Mouse (Mus musculus) neural tube, embryonic 10.5 days (tissue): Measurements from ENCODE around the gene Klk12.

Experiments
- DNase-seq: peaks from one replicate; pipeline ENCODE4 v3.0.0-alpha.2; 2017; ENCODE audit warnings: low spot score; ENCODE audit errors: extremely low spot score

The Klk12 gene

GRCm38 (mm10) chr7:43768597-43768996, at the start of gene Klk12:
Klk12 (plus strand) TSS chr7:43768897.
- DNase-seq: peak; percentile 3

- DNase-seq: no peak
Observed at GRCm38 (mm10) chr7:43747788-43748187, 20.9 kb upstream of the Klk12 start.

GRCm38 (mm10) chr7:43752806-43753205, 15.9 kb upstream of the Klk12 start:
- no peak for DNase-seq

GRCm38 (mm10) chr7:43766484-43766883, 2.2 kb upstream of the Klk12 start:
- DNase-seq: peak; percentile 9

GRCm38 (mm10) chr7:43769636-43770035, 939 bp downstream of the Klk12 start:
- peak; percentile 2 for DNase-seq

GRCm38 (mm10) chr7:43770701-43771100, 2.0 kb downstream of the Klk12 start:
- DNase-seq: peak; percentile 1

- DNase-seq: peak; percentile 6
Observed at GRCm38 (mm10) chr7:43771916-43772315, 3.2 kb downstream of the Klk12 start.

- DNase-seq: peak; percentile 6
Observed at GRCm38 (mm10) chr7:43772901-43773300, 4.2 kb downstream of the Klk12 start.

GRCm38 (mm10) chr7:43774364-43774763, 5.7 kb downstream of the Klk12 start, which contains the start of gene Klk11:
Klk11 (plus strand) TSS chr7:43774604.
- peak; percentile 11 for DNase-seq

- peak; percentile 12 for DNase-seq
Observed at GRCm38 (mm10) chr7:43774802-43775201, 6.1 kb downstream of the Klk12 start.

GRCm38 (mm10) chr7:43775311-43776057, 6.8 kb downstream of the Klk12 start:
- DNase-seq: peak; percentile 10

GRCm38 (mm10) chr7:43776506-43776905, 7.8 kb downstream of the Klk12 start:
- DNase-seq: no peak

- DNase-seq: peak; percentile 5
Observed at GRCm38 (mm10) chr7:43777423-43777822, 8.7 kb downstream of the Klk12 start.

- peak; percentile 7 for DNase-seq
Observed at GRCm38 (mm10) chr7:43778176-43778970, 9.7 kb downstream of the Klk12 start.

GRCm38 (mm10) chr7:43780241-43780640, 11.5 kb downstream of the Klk12 start:
- no peak for DNase-seq

- DNase-seq: no peak
Observed at GRCm38 (mm10) chr7:43780746-43781145, 12.0 kb downstream of the Klk12 start, which contains the start of gene Klk10. Klk10 (plus strand) TSS chr7:43781035.

GRCm38 (mm10) chr7:43781541-43781940, 12.8 kb downstream of the Klk12 start:
- no peak for DNase-seq

GRCm38 (mm10) chr7:43782275-43783265, 13.9 kb downstream of the Klk12 start:
- peak; percentile 86 for DNase-seq

- DNase-seq: no peak
Observed at GRCm38 (mm10) chr7:43785286-43785685, 16.6 kb downstream of the Klk12 start.

- DNase-seq: no peak
Observed at GRCm38 (mm10) chr7:43788096-43788495, 19.4 kb downstream of the Klk12 start.

- DNase-seq: no peak
Observed at GRCm38 (mm10) chr7:43789295-43789694, 20.6 kb downstream of the Klk12 start.
